Mouse (Mus musculus) lung, postnatal 14 days (tissue): Measurements from ENCODE around the gene Riox1.

ENCODE experiments used
- DNase-seq: peaks from one replicate; pipeline ENCODE4 v3.0.0; 2021

Gene Riox1

GRCm38 (mm10) chr12:83949776-83950492, 474 bp upstream of the Riox1 start:
- no peak for DNase-seq

GRCm38 (mm10) chr12:83950840-83951701, 663 bp downstream of the Riox1 start:
- DNase-seq, result peak; percentile 31

GRCm38 (mm10) chr12:83951711-83952575, 1.5 kb downstream of the Riox1 start:
- DNase-seq, result no peak

- DNase-seq, result no peak
Measured at GRCm38 (mm10) chr12:83958278-83958677, 7.9 kb downstream of the Riox1 start.

- no peak for DNase-seq
Measured at GRCm38 (mm10) chr12:83965235-83965634, 14.8 kb downstream of the Riox1 start.

- peak; percentile 45 for DNase-seq
Measured at GRCm38 (mm10) chr12:83972117-83972516, 21.7 kb downstream of the Riox1 start.

- no peak for DNase-seq
Measured at GRCm38 (mm10) chr12:83978862-83979261, 28.5 kb downstream of the Riox1 start.

- no peak for DNase-seq
Measured at GRCm38 (mm10) chr12:83981615-83982014, 31.2 kb downstream of the Riox1 start.

- no peak for DNase-seq
Measured at GRCm38 (mm10) chr12:83984752-83985151, 34.3 kb downstream of the Riox1 start, which contains the start of gene Heatr4. Heatr4 (minus strand) TSS chr12:83984852.

- no peak for DNase-seq
Measured at GRCm38 (mm10) chr12:83987242-83987582, 36.8 kb downstream of the Riox1 start.

- peak; percentile 75 for DNase-seq
Measured at GRCm38 (mm10) chr12:83987583-83988441, 37.4 kb downstream of the Riox1 start, which contains the start of gene Acot2. Acot2 (plus strand) TSS chr12:83987861.

- DNase-seq, result no peak
Measured at GRCm38 (mm10) chr12:83988483-83988882, 38.1 kb downstream of the Riox1 start.

- DNase-seq, result no peak
Measured at GRCm38 (mm10) chr12:83989378-83989777, 39.0 kb downstream of the Riox1 start.

- no peak for DNase-seq
Measured at GRCm38 (mm10) chr12:83997221-83997620, 46.8 kb downstream of the Riox1 start.

GRCm38 (mm10) chr12:83998341-83999107, 48.1 kb downstream of the Riox1 start:
- DNase-seq, result no peak

GRCm38 (mm10) chr12:83999237-83999636, 48.8 kb downstream of the Riox1 start:
- peak; percentile 73 for DNase-seq

- no peak for DNase-seq
Measured at GRCm38 (mm10) chr12:84000418-84000817, 50.0 kb downstream of the Riox1 start.
